Mouse (Mus musculus): ENCODE measurements around the gene Zfp784.
"Not testable (repeated sequence)": the region's sequence is repeated elsewhere in the genome, so short reads cannot be mapped to it uniquely, and the experiment has no call there.

Gene Zfp784

GRCm38 (mm10) chr7:5020000-5020681 is 18.1 kb downstream of the Zfp784 start, which contains the start of the genes Zfp865 and Ccdc106:
Zfp865 (plus strand) TSS chr7:5020376.
Ccdc106 (plus strand) TSS chr7:5020553.
- DNase-seq (ENCODE audit: low read depth), result peak; percentile 99

GRCm38 (mm10) chr7:5019576-5019975 is 18.7 kb downstream of the Zfp784 start:
- DNase-seq (ENCODE audit: low read depth), result peak; percentile 32

GRCm38 (mm10) chr7:5017931-5018330 is 20.3 kb downstream of the Zfp784 start:
- no peak for DNase-seq (ENCODE audit: low read depth)

GRCm38 (mm10) chr7:5017352-5017751 is 20.9 kb downstream of the Zfp784 start:
- DNase-seq (ENCODE audit: low read depth), result peak; percentile 30

GRCm38 (mm10) chr7:5016920-5017319 is 21.3 kb downstream of the Zfp784 start:
- peak; percentile 23 for DNase-seq (ENCODE audit: low read depth)

- peak; percentile 21 for DNase-seq (ENCODE audit: low read depth)
Measured at GRCm38 (mm10) chr7:5016057-5016456, 22.2 kb downstream of the Zfp784 start.

GRCm38 (mm10) chr7:5015118-5016001 is 22.9 kb downstream of the Zfp784 start, which contains the start of gene Gm44973:
Gm44973 (plus strand) TSS chr7:5015496.
- DNase-seq (ENCODE audit: low read depth), result peak; percentile 98

- DNase-seq (ENCODE audit: low read depth), result peak; percentile 99
Measured at GRCm38 (mm10) chr7:5014251-5015117, 23.8 kb downstream of the Zfp784 start, which contains the start of the genes Zfp524 and Fiz1. Zfp524 (plus strand) TSS chr7:5014415. Fiz1 (minus strand) TSS chr7:5014697.

GRCm38 (mm10) chr7:5012681-5013513 is 25.3 kb downstream of the Zfp784 start:
- DNase-seq (ENCODE audit: low read depth), result peak; percentile 35

- no peak for DNase-seq (ENCODE audit: low read depth)
Measured at GRCm38 (mm10) chr7:5008229-5008628, 30.0 kb downstream of the Zfp784 start.

GRCm38 (mm10) chr7:5002876-5003275 is 35.4 kb downstream of the Zfp784 start:
- DNase-seq (ENCODE audit: low read depth), result not testable (repeated sequence)

- peak; percentile 60 for DNase-seq (ENCODE audit: low read depth)
Measured at GRCm38 (mm10) chr7:4999876-5000275, 38.4 kb downstream of the Zfp784 start.

GRCm38 (mm10) chr7:4996934-4997333 is 41.3 kb downstream of the Zfp784 start:
- DNase-seq (ENCODE audit: low read depth), result no peak

GRCm38 (mm10) chr7:4996003-4996895 is 42.0 kb downstream of the Zfp784 start, which contains the start of gene Zfp579:
Zfp579 (minus strand) TSS chr7:4996158.
- DNase-seq (ENCODE audit: low read depth), result peak; percentile 86

- peak; percentile 16 for DNase-seq (ENCODE audit: low read depth)
Measured at GRCm38 (mm10) chr7:4995268-4996002, 42.8 kb downstream of the Zfp784 start.

GRCm38 (mm10) chr7:4993999-4994788 is 44.1 kb downstream of the Zfp784 start:
- no peak for DNase-seq (ENCODE audit: low read depth)

GRCm38 (mm10) chr7:4993347-4993998 is 44.8 kb downstream of the Zfp784 start:
- DNase-seq (ENCODE audit: low read depth), result no peak

GRCm38 (mm10) chr7:4988250-4988649 is 50.0 kb downstream of the Zfp784 start:
- no peak for DNase-seq (ENCODE audit: low read depth)

All from naive thymus-derived CD4-positive, alpha-beta T cell, adult 2 months (primary cell).